Mouse (Mus musculus): Measurements from ENCODE around the gene Eef1a1.

- TF ChIP-seq CTCF (IDR thresholded peaks at IDR 0.05; ENCODE audit: low read depth): no peak
- TF ChIP-seq EP300 (IDR thresholded peaks at IDR 0.05; ENCODE audit: low read depth): no peak
These were observed 12.4 kb downstream of the Eef1a1 start for GRCm38 (mm10) chr9:78476531-78477020.
